Mouse (Mus musculus): ENCODE measurements around the gene Peak1.

DNA sequence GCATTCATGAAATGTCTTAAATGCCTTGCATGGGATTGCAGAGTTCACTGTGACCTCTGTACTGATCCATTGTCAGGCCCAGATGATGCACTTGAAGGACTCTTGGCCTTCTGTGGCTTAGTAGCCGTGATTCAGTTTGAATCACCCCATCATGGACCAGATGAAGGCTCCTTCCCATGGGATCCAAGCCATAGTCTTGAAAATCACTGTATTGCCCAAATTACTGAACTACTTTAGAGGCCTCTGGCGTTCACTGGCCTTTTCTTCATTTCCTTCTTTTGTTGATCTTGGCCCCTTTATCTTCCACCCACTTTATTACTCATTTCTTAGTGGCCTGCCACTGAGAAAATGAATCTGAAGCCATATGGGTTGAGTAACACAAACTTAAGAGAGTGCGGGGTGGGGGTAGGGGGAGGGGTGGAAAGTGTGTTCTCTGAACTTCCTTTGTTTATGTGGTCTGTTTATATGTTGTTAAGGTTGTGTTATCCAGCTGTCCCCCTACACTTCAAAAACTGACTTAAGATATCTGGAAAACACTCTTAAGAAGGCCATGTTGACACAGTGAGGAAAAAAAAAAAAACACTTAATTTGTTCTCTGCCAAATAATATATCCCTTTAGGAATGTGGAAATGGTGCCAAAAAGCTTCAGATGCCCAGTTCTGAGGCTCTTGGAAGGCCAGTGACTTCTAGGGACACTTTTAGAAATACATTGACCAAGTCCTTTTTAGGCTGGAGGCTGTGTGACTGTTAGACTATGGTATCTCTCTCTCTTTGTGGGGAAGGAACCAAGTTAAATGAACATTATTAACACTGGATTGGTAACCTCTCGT lies 46.0 kb upstream of the Peak1 start:
- TF ChIP-seq CTCF (IDR thresholded peaks at IDR 0.05; ENCODE audit: extremely low read depth, insufficient read length, insufficient replicate concordance, low read depth, low read length) (no peak), POLR2A (IDR thresholded peaks at IDR 0.05; ENCODE audit: low read depth, low read length) (no peak)

Data from small intestine, adult 2 months (tissue).